Mouse (Mus musculus): ENCODE results near the gene Ptbp3.
A peak's percentile ranks its signal among the peaks of the same experiment; 100 is the strongest.
"Not testable (repeated sequence)": the region's sequence is repeated elsewhere in the genome, so short reads cannot be mapped to it uniquely, and the experiment has no call there.

Ptbp3 gene

DNA sequence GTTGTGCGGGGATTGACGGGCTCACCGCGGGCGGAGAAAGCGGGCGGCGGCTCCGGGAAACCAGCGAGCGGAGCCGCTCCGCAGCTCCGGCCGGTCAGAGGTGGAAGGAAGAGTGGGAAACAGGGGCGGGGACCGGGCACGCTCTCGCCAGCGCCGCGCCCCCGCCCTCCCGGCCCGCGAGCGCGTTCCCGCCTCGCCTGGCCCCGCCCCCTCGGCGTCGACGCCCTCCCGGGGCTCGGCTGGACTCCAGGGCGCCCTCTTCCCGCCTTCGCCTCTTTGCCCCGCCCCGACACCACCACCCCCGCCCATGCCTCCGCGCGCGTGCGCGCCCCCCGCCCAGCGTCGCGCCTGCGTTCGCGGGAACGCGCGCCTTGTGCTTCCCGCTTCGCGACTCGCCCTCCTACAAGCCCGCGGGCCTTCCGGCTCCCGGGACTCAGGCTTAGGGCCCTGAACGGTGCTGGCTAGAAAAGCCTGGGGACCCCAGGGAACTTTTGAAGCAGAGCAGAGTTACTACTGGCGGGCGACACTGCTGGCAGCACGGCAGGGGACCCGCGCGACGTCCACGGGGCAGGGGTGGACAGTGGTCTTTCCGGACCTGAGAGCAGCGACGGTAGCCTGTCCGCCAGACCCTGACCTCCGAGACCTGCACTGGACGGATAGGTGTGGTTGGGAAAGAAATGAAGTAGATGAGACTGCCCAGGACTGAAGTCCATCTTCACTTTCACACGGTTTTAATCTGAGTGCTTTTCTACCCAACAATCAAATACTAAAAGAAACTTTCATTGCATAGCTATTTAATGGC is at the start of gene Ptbp3:
Ptbp3 (minus strand) TSS at position 190 of the 802 bp plus-strand sequence.
- peak; percentile 89 for DNase-seq (ENCODE audit: low read depth in 2 of 2, low spot score in 2 of 2)

DNA sequence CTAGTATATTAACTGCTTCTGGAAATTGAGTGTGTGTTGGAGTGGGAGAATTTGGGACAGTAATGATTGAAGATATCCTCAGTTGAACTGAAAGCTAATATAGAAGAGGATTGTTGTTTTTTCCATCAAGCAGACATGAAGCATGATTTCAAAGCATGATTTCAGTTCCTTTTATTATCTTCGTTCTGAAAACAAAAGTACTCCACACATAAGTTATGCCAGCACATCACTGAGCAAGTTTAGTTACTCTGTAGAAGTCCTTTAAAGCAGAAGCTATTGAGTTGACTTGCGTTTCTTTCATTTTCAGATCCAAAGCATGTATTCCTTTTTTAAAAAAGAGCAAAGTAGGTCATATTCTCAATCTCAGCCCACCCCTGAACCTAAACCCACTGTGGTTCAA is 47.4 kb upstream of the Ptbp3 start:
- DNase-seq (ENCODE audit: low read depth in 2 of 2, low spot score in 2 of 2): no peak

DNA sequence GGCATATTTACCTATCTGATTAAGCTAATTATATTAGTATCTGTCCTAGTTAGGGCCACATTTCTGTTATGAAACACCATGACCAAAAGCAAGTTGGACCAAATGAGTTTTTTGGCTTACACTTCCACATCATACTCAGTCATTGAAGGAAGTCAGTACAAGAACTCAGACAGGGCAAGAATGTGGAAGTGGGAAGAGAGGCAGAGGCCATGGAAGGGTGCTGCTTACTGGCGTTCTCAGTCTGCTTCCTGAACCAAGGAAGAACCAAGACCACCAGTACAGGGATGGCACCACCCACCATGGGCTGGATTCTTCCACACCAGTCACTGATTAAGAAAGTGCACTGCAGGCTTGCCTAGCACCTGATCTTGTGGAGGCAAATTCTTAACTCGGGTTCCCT is 45.5 kb upstream of the Ptbp3 start:
- DNase-seq (ENCODE audit: low read depth in 2 of 2, low spot score in 2 of 2): no peak

DNA sequence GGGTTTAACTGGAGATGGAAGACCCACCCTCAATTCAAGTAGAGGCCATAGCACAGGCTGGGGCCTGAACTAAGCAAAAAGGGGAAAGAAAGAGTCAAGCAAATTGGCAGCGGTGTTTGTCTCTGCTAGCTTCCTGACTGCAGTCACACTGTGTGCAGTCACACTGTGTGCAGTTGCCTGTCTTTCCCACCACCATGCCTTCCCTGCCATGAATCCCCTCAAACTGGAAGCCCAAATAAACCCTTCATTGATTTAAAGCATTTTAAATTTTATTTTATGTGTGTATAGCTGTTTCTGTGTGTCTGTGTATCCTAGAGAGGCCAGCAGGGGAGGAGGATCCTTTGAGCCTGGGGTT is 38.7 kb upstream of the Ptbp3 start:
- DNase-seq (ENCODE audit: low read depth in 2 of 2, low spot score in 2 of 2): no peak

DNA sequence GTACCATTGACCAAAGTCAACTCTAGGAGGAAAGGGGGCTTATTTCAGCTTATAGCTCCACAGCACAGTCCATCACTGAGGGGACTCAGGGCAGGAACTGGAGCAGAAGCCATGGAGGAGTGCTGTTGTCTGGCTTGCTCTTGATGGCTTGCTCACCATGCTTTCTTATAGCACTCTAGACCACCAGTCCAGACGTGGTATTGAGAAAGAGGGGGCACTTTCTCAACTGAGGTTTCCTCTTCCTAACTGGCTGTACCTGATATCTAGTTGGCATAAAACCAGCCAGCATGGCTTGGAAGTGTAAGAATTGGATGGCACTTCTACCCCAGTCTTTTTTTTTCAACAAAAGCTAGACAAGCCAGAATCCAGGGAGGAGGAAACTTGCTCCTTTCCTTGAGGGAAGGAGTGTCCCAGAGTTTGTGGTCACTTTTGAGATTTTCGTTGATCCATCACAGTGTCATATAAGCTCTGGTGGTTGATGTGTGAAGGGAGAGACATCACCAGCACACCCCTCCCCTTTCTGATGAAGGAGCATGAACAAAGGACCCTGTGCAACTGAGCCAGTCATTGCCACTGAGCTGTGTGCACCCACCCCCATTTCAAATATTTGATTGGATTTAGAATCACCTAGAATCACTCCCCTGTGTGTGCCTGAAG is 38.2 kb upstream of the Ptbp3 start:
- no peak for DNase-seq (ENCODE audit: low read depth in 2 of 2, low spot score in 2 of 2)

DNA sequence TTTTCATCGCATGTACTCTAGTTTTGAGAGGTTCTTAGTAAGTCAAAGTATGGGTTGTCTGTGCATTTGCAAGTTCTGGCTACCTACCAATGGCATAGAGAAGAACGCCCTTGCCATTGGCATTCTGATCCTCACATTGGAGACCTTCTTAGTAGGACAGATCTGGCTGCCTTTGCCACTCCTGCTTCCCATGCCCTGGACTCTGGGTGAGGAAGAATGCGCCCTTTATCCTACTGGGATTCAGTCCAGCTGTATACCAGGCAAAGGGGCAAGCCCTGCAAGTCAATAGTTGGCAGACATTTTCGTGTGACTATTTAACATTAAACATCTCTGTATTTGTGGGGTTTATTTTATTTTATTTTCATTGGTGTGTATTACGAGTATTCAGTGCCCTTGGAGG is 35.9 kb upstream of the Ptbp3 start:
- no peak for DNase-seq (ENCODE audit: low read depth in 2 of 2, low spot score in 2 of 2)

DNA sequence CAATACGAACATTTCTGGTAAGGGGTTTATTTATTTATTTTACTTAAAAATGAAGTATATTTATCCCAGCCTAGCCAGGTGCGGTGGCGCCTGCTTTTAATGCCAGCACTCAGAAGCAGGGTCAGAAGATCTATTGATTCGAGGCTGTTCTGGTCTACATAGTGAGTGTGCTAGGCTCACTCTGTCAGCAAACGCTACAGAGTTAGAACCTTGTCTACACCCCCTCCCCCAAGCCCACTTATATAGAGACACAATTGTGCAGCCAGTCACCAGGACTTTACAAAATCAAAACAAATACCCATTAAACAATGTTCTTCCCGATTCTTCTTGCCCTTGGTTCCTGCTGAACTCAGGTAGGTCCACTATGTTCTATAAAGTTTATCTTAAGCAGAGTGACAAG is 33.0 kb upstream of the Ptbp3 start:
- DNase-seq (ENCODE audit: low read depth in 2 of 2, low spot score in 2 of 2): no peak

DNA sequence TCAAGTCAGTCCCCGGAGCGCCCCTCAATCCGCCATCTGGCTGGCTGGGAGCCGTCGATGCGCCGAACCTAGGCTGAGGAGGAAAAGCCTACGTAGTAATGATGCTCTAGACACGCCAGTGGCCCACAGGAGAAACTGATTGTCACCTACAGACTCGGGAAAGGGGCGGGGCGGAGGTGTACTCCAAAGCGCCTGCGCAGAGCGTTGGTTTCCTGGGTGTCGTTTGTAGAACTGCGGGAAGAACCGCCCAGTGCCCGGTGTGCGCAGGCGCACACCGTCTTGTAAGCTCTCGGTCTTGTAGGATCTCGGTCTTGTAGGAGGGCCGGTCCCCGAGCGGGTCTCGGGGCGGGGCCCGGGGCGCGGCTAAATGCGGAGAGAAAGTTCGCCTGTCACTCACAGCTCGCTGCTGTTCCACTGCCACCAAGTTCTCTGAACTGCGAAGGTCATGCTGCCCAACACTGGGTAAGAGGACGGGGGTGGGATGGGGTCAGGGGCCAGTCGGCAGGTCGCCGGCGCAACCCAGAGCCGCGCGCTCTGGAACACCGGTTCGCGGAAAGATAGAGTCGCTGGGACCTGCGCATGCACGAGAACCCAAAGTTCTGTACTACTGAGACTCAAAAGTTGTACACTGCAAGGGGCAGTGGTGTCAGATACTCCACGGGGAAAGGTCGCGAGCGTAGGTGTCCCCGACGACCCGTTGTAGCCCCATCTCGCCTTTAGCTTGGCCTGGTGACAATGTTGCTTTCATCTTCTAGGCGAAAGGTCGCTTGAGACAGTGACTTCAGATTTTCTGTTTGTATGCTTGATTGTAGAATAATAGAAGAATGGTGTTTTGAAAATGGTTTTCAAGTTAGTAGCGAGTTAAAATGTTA is 32.4 kb upstream of the Ptbp3 start, which contains the start of gene Hsdl2:
Hsdl2 (plus strand) TSS at position 250 of the 872 bp plus-strand sequence.
- peak; percentile 99 for DNase-seq (ENCODE audit: low read depth in 2 of 2, low spot score in 2 of 2)

DNA sequence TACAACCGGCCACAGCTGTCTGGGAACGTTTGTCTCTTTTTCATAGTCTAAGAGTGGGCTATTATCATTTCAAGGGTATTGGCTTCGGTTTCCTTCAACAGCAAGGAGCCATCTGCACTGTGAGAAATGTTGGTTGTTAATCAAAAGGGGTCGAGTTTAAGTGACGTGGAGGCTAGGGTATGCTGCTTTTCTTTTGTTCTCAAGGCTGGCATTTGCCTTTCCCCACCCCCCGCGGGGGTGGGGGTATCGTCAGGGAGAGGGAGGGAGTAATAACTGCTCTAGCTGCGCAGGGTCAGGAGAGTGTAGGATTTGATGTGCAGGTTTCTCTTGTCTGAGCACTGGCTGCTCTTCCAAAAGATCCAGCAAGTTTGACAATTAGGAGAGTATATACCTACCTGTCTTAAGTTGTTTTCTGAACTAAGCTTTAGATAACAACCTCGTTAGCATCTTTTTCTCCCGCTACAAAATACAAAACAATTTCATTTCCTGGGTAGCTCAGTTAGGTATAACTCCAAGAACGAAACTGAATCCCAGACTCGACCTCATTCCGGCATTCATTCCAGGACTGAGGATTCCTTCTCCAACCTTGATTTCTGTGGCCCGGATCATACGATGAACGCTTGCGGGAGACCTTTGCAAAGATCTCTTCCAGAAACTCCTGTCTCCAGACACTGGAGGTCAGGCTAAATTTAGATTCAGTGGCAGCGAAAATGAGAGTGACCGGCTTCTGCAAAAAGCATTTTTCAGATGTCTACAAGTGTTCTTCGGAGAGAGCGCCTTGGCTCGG is 31.5 kb upstream of the Ptbp3 start:
- DNase-seq (ENCODE audit: low read depth in 2 of 2, low spot score in 2 of 2): peak; percentile 11 to 32

DNA sequence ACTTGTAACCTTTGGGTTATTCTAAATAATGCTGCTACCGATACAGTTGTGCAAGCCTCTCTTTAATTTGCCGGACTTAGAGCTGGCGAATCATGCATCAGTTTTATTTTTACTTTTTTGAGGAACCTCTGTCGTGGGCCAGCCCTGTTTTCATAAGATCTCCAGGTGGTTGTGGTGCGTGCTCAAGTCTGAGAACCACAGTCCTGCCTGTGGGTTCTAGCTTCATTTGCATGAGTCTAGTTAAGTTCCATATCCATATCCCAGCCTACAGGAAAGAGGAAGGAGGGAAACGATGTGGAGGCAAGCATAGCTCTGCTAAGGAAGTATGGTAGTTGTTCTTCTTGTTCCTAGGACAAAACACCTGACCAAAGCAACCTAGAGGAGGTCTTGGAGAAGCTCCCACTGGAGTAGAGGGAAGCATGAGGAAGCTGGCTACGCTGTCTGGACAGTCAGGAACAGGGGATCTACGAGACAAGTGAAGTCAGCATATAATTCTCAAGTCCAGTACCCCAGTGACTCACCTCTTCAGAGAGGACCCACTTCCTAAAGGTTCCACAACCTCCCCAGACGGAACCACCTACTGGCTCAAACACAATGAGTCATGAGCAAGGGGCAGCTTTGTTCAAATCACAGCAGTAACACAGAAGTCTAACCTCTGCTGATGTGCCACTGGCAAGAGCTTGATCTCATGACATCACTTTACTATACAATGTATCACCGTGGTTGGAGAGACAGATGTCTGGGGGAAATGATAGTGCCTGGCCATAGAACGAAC is 26.2 kb upstream of the Ptbp3 start:
- no peak for DNase-seq (ENCODE audit: low read depth in 2 of 2, low spot score in 2 of 2)

DNA sequence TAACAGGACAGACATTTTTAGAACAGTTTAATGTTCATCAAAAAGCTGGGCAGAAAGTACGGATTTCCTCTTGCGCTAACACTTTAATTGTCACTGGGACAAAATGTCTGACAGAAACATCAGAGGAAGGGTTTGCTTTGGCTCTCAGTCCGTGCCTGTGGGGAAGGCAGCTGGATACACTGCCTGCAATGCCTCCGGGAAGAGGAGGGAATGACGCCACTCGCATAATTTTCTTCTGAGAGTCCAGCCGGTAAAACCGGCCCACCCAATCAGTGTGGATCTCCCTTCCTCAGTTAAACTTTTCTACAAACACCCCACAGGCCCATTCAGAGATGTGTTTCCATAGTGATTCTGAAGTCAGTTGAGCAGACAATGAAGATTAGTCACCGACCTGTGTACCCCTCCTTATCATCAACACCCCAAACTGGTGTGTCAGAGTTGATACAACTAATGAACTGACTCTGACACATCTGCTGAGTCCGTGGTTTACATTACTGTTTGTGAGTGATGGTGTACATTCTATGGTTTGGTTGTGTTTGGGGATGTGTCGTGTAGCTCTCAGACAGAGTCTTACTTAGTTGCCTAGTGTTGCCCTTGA is 23.5 kb upstream of the Ptbp3 start:
- no peak for DNase-seq (ENCODE audit: low read depth in 2 of 2, low spot score in 2 of 2)

DNA sequence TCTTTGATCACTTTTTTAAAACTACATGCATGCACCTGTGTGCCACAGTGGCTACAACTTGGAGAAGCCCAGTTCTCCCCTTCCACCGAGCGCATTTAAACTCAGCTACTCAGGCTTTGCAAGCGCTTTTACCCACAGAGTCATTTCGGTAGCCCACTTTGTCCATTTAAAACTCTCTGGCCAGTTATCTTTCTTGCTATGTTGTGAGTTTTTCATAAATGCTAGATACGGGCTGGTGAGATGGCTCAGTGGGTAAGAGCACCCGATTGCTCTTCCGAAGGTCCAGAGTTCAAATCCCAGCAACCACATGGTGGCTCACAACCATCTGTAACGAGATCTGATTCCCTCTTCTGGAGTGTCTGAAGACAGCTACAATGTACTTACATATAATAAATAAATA is 21.4 kb upstream of the Ptbp3 start:
- DNase-seq (ENCODE audit: low read depth in 2 of 2, low spot score in 2 of 2): not testable (repeated sequence)

DNA sequence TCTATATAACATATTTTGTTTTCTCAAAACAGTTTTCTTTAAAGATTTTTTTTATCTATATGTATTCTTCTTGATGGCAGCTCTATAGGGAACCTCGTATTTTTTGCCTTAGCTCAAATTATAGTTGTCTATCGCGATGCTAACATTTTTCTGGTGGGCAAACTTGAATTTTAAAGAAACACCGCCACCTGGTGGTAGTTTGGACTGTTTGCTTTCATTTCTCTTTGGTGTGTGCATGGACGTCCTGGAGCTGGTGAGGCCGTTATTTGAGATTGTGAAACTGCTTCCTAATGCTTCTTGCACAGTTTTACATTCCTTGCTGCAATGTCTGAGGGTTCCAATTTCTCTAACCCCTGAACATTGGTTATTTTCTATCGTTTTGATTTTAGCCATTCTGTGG is 20.4 kb upstream of the Ptbp3 start:
- DNase-seq (ENCODE audit: low read depth in 2 of 2, low spot score in 2 of 2): peak; percentile 65 to 80

DNA sequence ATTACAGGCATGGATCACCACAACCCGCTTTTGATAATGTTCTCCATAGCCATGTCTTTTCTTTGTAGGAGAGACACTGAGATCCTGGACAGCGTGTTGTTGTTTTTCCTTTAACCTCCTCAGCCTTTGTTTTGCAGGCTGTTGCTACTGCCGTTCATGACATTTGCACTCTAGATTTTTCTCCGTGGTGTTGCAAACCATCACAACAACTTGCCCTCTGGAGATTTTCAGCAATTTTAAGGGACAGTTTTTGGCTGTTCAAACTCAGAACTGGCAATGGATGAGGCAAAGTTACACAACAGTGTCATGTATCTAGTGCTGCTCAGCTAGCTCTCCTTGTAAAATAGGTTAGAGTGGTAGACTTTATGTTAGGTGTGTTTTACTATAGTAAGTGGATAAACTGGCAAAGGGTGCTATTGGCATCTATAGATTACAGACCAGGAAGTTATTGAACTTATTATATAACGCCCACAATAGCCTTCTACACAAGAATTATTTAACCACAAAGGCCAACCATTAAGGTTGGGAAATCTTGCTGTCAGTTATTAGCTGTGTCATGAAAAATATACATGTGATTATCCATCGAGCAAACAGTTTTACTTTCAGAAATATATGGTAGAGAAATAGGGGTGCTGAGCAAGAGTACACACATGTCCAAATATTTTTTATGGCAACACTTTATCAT is 18.6 kb upstream of the Ptbp3 start:
- no peak for DNase-seq (ENCODE audit: low read depth in 2 of 2, low spot score in 2 of 2)

DNA sequence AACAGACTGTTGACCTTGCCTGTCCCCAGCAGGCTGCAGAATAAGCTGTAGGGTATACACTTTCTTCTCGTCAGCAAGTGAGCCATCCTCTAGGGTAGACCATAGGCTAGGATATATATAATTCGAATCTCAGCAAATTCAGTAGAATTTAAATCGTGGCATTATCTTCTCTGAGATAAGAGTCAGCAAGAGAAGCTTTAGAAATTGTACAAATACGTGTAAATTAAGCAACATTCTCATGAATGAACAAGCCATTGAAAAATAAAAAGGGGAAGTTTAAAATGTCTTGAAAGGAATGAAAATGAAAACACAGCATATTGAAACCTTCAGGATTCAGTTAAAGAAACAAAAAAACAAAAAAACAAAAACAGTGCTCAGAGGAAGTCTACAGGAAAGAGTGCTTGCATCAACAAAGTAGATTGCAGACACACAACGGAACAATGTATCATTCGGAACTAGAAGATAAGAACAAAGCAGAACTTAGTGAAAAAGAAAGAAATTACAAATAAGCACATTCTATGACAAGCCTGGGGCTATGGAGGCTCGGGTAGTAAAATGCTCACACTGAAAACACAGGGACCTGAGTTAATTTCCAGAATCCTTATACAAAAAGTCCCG is 16.5 kb upstream of the Ptbp3 start:
- DNase-seq (ENCODE audit: low read depth in 2 of 2, low spot score in 2 of 2): no peak

DNA sequence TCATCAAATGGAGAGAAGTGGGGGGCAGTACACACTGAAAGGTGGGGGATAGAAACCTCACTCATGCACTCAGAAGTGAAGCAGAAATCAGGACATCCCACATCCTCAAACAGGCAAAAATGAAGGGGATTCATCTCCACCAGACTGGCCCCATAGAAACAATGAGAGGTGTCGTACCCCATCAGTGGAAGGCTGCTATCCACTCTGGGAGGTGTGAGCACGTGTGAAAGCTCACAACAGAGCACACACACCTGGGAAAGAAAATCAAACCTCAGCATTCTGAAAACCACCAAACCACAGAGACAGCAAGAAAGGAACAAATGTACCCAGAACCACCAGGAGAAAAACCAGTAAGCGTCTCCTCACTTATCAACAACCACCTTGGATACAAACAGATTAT is 15.0 kb upstream of the Ptbp3 start:
- DNase-seq (ENCODE audit: low read depth in 2 of 2, low spot score in 2 of 2): no peak

DNA sequence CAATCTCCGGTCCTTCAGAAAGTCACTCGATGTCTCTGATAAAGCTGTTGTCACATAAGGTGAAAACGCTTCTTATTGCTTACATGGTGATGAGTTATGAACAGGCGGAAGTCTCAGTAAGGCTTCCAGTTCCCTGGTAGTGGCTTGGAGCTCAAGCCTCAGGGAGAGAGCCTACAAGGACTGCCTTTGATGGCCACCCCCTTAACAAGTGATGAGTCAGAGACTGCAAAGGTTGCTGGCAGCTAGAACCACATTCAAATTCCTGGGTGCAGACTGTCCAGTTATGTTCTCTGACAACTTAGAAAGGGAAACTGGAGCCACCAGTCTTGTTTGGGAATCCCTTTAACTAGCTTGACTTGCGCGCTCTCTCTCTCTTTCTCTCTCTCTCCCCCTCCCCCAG is 11.0 kb upstream of the Ptbp3 start:
- no peak for DNase-seq (ENCODE audit: low read depth in 2 of 2, low spot score in 2 of 2)

DNA sequence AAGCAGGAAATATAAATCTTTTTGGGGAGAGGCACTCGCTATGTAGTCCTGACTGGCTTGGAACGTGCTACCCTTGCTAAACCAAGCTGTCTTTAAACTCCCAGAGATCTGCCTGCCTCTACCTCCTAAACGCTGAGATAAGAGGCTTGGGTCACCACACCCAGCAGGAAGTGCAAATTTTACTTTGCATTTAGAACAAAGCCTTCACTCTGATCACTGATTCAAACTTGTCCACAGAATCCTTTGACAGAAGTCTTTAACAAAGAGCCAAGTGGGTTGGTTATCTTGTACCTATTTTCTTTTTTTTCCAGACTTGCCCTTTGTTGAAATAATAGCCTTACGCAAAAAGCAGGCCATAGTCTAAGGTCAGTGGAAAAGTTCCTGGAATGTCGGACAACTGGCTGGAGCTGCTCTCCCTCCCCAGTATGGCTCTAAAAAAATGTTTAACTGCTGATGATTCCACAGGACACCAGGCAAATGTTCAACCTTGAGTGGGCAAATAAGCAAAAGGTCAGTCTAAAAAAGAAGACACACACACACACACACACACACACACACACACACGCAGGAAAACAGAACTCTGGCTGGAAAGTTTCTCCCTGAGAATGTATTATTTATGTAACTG is 9.0 kb upstream of the Ptbp3 start:
- DNase-seq (ENCODE audit: low read depth in 2 of 2, low spot score in 2 of 2): no peak

Data from CD8-positive naive resting alpha-beta T cell, adult 2 months (primary cell).